Mouse (Mus musculus): ENCODE data around the gene Tm4sf1.
A peak's percentile ranks its signal among the peaks of the same experiment; 100 is the strongest.

Tm4sf1 gene

DNA sequence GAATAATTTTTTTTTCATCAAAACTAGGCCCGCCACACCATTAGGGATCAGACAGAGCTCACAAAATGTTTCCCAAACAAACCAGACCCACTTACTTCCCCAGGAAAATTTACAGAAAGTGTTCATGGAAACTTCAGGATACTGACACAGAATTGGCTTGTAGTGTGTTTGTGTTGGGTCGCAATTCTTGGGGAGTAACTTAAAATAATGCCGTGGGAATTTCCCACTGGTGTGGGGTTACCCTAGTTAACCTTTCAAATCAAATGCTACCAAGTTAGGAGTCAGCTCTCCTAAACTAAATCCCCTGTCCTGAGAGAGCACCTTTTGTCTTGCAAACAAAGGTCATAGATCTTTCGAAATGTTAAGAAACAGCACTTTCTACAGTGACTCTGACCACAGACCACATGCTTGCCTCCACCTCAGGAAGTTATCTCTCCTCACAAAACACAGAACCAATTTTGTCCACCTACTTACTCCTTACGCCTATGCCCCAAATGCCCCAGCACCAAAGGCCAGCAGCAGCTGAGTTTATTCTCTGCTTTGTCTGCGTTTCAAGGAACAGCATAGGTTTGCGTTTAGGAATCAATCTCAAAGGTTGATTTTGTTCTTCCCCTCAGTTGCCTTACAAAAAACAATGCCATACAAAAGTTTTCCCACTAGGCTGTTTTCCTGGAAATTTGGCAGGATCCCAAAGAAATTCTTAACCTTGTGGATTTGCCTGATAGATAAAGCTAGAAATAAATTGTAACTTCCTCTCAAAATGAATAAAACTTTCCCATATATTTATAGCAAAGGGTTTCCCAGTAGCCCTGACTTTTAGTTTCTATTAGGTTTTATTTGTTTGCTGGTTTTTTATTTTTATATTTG lies 13.7 kb downstream of the Tm4sf1 start:
- no peak for DNase-seq (ENCODE audit: low read depth, low spot score)

DNA sequence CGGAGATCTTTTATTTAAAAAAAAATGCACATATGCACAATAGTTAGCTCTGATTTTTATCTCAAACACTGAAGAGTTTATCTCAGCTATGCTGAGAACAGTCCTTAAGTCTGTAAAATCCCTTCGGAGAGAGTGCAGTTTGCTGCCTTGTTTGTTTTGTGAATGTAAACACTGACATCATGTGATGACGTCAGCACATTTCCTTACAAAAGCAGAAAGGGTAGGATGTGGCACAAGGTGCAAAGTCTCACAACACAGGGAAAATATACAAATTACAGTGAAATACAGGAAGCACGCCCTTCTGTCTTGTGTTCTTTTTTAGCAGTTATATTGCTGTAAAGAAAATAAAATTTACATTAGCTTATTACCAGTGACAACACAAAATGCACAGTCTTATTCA lies 14.3 kb downstream of the Tm4sf1 start:
- DNase-seq (ENCODE audit: low read depth, low spot score) = no peak

DNA sequence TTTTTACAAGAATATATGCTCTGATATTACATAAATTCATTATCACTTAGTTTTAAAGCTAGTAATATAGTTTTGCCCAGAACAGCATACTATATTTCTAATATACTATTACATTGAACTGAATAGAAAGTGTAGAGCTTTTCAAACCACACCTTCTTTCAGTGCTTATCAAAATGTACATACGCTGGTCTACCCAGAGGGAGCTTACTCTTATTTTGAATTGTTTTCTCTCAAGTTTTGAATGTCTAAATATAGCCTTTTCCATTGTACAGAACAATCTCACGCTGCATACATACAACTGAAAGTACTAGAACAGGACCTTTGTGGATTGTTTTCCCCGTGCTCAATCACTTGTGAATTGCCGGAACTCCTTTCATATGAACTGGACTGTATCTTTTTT lies 23.6 kb downstream of the Tm4sf1 start:
- no peak for DNase-seq (ENCODE audit: low read depth, low spot score)

DNA sequence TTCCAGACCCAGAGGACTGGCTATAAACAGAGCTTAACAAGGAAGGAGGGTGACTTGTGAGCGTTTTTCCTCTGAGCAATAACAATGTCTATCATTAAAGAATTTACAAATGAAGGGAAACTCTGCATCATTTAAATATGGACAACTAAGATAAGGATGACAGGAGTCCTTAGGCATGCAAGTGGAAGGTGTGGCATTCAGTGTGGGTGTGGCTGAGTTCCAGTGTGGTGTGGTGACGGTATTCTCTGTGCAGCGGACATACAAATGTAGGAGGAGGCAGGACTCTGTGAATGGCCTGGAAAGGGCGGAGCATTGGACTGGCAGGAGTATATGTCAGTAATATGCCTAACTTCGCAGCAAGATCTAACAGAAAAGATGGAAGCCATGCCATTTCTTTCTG lies 24.3 kb downstream of the Tm4sf1 start:
- DNase-seq (ENCODE audit: low read depth, low spot score) = no peak

DNA sequence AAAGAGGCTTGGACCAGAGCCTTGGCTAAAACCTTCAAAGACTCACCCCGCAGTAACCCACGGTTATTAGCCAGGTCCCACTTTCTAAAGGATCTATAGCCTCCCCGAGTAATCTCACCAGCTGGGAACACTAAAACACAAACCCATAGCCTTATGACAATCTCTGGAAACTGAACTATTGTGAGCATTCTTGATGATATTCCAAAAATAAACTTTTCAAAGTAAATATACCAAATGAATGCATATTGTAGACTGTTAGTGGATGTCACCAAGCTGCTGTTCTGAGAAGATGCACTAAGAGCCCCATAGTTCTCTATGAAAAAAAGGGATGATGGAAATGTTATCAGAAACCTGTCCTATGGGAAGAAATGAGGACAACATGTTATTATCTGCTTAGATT lies 25.0 kb downstream of the Tm4sf1 start:
- no peak for DNase-seq (ENCODE audit: low read depth, low spot score)

DNA sequence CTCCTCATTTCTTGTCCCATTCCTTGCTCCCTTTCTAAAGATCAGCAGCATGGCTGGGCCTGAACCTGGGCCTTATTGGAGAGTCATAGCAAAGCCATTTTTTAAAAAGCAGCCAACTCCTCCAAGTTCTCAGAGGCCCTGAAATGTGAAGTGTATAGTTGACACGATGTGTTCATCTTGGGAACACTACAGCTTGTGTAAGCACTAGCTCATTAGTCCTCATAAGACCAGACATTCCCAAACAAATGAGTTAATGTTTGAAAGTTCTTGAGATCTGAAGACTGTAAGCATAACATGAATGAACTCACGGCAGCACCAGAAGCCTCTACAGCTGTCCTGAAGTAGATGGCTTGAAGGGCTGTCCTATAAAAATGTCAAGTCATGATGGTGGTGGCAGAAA lies 32.8 kb downstream of the Tm4sf1 start:
- DNase-seq (ENCODE audit: low read depth, low spot score) = no peak

DNA sequence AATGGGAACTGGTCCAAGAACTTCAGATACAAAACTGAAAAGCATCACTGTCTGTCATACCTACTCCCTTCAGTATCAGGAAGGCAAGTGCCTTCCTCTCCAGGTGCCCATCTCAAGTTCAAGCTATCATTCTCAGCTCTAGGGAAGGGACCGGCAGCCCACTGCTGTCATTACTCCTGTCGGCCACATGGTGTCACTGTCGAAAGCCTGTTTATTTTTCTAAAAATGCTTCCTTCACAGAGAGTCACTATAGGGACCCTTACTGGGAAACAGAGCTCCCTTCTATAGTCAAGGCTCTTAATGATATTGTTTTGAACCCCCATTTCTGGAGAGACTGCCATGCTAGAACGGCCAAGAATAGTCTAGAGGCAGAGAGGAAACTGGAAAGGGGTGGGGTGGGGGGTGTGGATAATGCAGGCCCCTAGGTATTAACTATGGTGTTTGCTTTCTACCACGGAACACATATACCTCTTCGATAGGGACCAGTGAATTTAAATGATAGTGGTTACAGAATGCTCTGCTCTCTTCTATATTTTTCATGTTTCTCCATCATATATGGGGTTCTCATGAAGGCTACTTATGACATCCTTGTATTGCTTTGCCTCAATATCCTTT lies 34.1 kb downstream of the Tm4sf1 start:
- peak; percentile 49 for DNase-seq (ENCODE audit: low read depth, low spot score)

DNA sequence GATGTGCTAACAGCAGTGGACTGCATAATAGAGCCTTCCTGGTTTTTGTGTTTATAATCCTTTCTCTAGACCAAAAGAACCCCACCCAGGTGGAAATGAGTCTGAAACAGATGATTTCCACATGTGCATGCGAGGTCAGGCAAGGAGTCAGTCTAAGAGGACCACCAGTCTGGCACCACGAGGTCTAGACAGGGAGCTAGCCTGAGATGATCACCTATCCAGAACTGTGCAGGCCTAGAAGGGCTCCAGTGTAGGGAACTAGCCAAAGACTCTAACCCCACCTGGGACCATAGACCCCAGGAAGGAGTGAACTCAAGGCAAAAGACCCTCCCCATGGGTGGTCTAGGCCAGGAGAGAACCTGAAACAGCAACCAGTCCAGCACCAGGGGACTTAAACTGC lies 48.7 kb downstream of the Tm4sf1 start:
- no peak for DNase-seq (ENCODE audit: low read depth, low spot score)

DNA sequence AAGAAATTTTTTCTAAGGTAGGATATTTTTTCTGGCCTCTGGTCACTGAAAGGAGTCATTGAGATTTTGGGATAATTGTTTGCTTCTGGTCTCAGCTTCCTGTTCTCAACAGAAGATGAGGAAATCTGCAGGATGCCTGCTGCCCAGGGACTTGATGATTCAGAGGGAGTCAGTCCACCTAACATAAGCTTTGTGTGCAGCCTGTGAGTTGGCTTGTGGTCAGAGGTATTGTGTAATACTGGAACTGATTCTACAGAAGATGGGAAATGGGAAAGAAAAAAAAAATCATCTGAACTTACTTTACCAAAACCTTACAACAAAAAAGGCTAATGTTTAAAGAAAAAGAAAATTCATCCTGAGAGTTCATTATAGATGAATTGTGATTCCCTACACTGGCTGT lies 49.2 kb downstream of the Tm4sf1 start:
- no peak for DNase-seq (ENCODE audit: low read depth, low spot score)

DNA sequence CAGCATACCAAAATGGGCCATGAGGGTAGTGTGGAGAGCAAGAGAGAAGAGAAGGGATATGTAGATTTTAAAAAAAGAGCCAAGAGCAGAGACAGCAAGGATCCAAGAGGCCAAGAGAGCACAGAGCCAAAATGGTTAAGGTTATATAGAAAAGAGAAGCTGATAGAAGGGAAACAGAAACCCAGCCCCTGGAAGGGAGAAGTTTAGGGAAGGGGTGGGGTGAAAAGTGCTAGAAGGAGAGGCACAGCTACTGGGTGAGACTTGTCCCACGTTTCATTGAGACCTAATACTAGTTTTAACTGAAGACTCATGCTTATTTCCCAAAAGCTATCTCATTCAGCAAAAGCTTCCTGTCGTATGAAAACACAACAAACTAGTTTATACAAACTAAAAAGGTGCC lies 56.5 kb downstream of the Tm4sf1 start:
- DNase-seq (ENCODE audit: low read depth, low spot score) = no peak
